Mouse (Mus musculus) megakaryocyte, embryonic 14.5 days (primary cell): ENCODE measurements at regions not wholly inside any gene's neighbourhood (a gene's known extent, or its start where the extent isn't known, plus 50 kb on each side); places are given as distances from the start of the nearest gene placed in this dataset.

Experiments used
- H3K27me3 ChIP-seq: replicated peaks from 2 replicates; pipeline ENCODE3; 2012; ENCODE audit warnings: inconsistent platforms
- H3K36me3 ChIP-seq: replicated peaks from 2 replicates; pipeline ENCODE3; 2012; ENCODE audit warnings: low read length, inconsistent platforms, mixed read lengths
- H3K4me1 ChIP-seq: 2 replicates; pipeline ENCODE4 v1.6.1; 2012; ENCODE audit warnings: inconsistent platforms
- H3K4me3 ChIP-seq: replicated peaks from 2 replicates; pipeline ENCODE3; 2012; ENCODE audit warnings: moderate library complexity, mild to moderate bottlenecking, inconsistent platforms
- H3K9me3 ChIP-seq: 2 replicates; pipeline ENCODE4 v1.6.1; 2012; ENCODE audit warnings: inconsistent platforms
- FLI1 ChIP-seq: IDR thresholded peaks from 2 replicates; pipeline ENCODE4 v1.6.1; 2012; ENCODE audit warnings: low read length, inconsistent platforms, mixed read lengths
- GATA1 ChIP-seq: IDR thresholded peaks from 3 replicates; pipeline ENCODE4 v1.6.1; 2012; ENCODE audit warnings: mixed read lengths, low read length, inconsistent platforms, borderline replicate concordance

GRCm38 (mm10) chr3:133624079-133624875 lies 79.3 kb upstream of the Tet2 start:
- TF ChIP-seq FLI1, result no peak
- TF ChIP-seq GATA1, result no peak
- Histone ChIP-seq H3K9me3 (no peaks in the 10 kb centered on the region), H3K27me3 (no peaks in the 10 kb centered on the region), H3K36me3 (no peaks in the 10 kb centered on the region), H3K4me3 (no peak overlapping the region), H3K4me1 (peaks cover 51% of the 10 kb centered on the region)

- Histone ChIP-seq H3K9me3 (no peaks in the 10 kb centered on the region), H3K27me3 (no peaks in the 10 kb centered on the region), H3K36me3 (no peaks in the 10 kb centered on the region), H3K4me3 (no peak overlapping the region), H3K4me1 (peaks cover 51% of the 10 kb centered on the region)
- no peak for TF ChIP-seq GATA1
- no peak for TF ChIP-seq FLI1
Measured at GRCm38 (mm10) chr3:133625046-133625445, 80.1 kb upstream of the Tet2 start.

DNA sequence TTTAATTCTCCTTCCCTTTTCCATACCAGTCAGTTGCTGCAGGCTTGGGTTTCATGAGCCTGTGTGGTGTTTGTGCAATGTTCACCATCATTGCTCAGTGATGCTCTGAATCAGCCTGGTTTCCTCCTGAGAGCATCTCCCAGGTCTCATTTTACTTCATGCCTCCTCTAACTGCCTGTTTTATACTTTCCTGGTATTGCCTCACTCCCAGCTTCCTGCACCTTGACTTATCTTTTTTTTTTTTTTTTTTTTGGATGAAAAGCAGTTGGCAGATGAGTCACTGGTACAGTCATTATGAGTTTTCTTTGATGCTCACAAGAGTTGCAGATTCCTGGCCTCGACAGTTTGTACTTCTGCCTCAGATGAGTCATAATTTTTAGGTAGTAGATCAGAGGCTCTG lies 81.5 kb upstream of the Tet2 start:
- no peaks in the 10 kb centered on the region for H3K9me3 ChIP-seq
- no peak overlapping the region for H3K4me3 ChIP-seq
- H3K36me3 ChIP-seq, result no peaks in the 10 kb centered on the region
- peaks cover 51% of the 10 kb centered on the region for H3K4me1 ChIP-seq
- no peaks in the 10 kb centered on the region for H3K27me3 ChIP-seq
- TF ChIP-seq GATA1 (no peak), FLI1 (no peak)

DNA sequence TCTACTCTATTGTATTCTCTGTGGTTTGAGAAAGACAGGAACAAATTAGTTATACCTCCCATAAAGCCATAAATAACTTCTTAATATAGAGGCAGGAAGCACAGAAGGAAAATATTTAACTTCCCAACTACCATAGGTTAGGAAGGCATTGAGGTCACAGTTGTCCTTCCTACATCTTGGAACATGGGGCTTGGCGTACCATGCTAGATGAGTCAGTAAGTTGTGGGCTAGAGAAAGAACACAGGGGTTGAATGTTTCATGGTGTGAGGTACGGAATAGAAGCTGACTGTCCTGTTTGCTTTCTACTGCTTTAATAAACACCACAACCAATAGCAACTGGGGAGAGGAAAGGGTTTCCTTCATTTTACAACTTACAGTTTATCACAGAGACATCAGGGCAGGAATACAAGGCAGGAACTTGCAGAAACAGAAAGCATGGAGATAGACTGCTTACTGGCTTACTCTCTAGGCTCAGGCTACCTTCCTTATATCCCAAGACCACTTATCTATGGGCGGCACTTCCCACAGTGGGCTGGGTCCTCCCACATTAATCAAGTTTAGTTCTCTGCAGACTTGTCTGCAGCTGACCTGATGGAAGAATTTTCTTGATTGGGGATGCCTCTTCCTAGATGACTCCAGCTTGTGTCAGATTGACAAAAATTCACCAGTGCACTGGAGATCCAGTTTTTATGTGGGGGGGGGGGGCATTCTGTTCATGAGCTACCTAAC lies 82.3 kb upstream of the Tet2 start:
- no peaks in the 10 kb centered on the region for H3K27me3 ChIP-seq
- TF ChIP-seq GATA1 (no peak), FLI1 (no peak)
- peaks cover 49% of the 10 kb centered on the region for H3K4me1 ChIP-seq
- peak overlapping the region; percentile 42 for H3K4me3 ChIP-seq
- H3K36me3 ChIP-seq, result no peaks in the 10 kb centered on the region
- H3K9me3 ChIP-seq, result no peaks in the 10 kb centered on the region

- no peak overlapping the region for H3K4me3 ChIP-seq
- no peaks in the 10 kb centered on the region for H3K9me3 ChIP-seq
- no peaks in the 10 kb centered on the region for H3K36me3 ChIP-seq
- peaks cover 11% of the 10 kb centered on the region for H3K4me1 ChIP-seq
- H3K27me3 ChIP-seq, result no peaks in the 10 kb centered on the region
- no peak for TF ChIP-seq GATA1
- TF ChIP-seq FLI1, result no peak
Measured at GRCm38 (mm10) chr3:133634306-133634705, 89.4 kb upstream of the Tet2 start.

DNA sequence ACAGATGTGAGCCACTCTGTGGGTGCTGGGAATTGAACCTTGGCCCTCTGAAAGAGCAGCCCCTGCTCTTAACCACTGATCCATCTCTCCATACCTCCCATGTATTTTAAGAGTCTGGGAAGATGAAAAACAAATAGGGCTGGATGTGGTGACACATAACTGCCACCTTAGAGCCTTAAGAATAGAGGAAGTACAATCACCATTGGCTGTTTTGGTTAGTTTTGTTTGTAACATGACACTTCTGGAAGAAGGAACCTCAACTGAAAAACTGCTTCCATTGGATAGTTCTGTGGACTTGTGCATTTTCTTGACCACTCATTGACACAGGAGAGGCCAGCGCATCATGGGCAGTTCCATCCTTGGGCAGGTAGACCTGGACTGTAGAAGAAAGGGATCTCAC lies 100.7 kb upstream of the Tet2 start:
- Histone ChIP-seq H3K4me1 (no peaks in the 10 kb centered on the region), H3K36me3 (no peaks in the 10 kb centered on the region), H3K9me3 (no peaks in the 10 kb centered on the region), H3K4me3 (no peak overlapping the region), H3K27me3 (no peaks in the 10 kb centered on the region)
- TF ChIP-seq FLI1 (no peak), GATA1 (no peak)

DNA sequence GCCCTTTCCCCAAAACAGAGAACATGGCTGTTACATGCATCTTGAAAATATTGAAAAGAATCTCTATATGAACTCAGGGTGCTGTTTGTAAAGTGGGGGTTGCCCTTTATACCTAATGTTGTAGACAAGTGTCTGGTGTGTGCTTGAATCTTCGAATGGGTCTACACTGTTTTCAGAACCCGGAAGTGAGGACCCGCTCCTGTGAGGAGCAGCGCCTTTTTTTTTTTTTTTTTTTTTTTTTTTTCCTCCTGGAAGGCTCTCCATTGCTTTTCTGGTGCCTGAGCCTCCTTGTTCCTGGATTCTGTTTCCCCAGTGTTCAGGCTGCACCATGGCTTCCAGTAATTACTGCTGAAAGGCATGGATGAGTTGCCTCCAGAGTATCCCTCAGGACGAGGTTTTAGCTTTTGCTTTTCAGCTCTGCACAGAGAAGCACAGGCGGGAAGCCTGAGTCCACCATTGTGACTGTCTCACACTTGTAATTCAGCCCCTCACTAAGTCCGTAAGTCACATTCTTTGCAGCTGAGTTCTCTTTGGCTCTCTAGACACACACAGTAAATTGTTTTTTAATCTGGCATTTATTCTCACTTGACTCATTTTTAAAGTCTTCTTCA lies 101.6 kb upstream of the Tet2 start:
- Histone ChIP-seq H3K4me3 (no peak overlapping the region), H3K27me3 (no peaks in the 10 kb centered on the region), H3K36me3 (no peaks in the 10 kb centered on the region), H3K9me3 (no peaks in the 10 kb centered on the region), H3K4me1 (no peaks in the 10 kb centered on the region)
- TF ChIP-seq GATA1 (no peak), FLI1 (no peak)

- Histone ChIP-seq H3K4me1 (no peaks in the 10 kb centered on the region), H3K9me3 (peaks cover 8% of the 10 kb centered on the region), H3K36me3 (no peaks in the 10 kb centered on the region), H3K4me3 (no peak overlapping the region), H3K27me3 (no peaks in the 10 kb centered on the region)
- TF ChIP-seq GATA1 (no peak), FLI1 (no peak)
Measured at GRCm38 (mm10) chr3:133650025-133650424, 105.1 kb upstream of the Tet2 start.

DNA sequence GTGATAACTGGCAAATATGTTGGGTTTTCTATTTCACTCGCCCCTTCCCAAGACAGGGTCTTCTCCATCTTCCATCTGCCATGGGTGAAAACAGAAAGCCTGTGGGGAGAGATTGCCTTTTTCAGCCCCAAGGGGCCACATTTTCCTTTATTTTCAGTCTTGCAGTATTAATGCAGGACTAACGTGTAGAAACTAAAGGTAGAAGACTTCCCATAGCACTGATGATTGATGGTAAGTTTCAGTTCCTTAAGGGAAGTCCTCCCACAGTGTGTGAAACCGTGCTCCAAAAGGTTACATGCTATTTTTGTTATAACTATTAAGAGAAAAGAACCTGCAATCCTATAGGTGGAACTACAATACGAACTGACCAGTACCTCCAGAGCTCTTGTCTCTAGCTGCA lies 107.1 kb upstream of the Tet2 start:
- H3K36me3 ChIP-seq, result no peaks in the 10 kb centered on the region
- H3K27me3 ChIP-seq, result no peaks in the 10 kb centered on the region
- no peaks in the 10 kb centered on the region for H3K4me1 ChIP-seq
- no peak overlapping the region for H3K4me3 ChIP-seq
- H3K9me3 ChIP-seq, result peaks cover 8% of the 10 kb centered on the region
- TF ChIP-seq GATA1 (no peak), FLI1 (no peak)

DNA sequence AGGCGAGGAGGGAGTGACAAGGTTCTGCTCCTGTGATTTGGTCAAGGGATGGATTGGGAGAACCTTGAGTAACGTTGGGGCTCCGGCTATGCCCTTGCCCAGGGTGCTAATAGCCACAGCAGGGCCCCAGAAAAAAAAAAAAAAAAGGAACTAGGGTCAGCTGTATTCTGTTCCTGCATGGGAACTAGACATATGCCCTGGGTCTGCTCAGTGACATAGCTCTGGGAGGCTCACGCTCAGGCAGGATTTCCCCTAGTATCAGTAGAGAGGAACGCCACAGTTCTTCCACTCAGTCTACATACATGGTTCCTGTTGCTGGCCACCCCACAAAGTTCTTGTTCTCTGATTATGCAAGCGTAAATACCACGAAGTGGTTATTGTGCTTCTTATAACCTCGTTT lies 114.8 kb upstream of the Tet2 start:
- no peak for TF ChIP-seq FLI1
- TF ChIP-seq GATA1, result no peak
- no peaks in the 10 kb centered on the region; the same call in 1 of the 2 replicates for H3K9me3 ChIP-seq
- no peaks in the 10 kb centered on the region for H3K27me3 ChIP-seq
- no peak overlapping the region for H3K4me3 ChIP-seq
- no peaks in the 10 kb centered on the region for H3K4me1 ChIP-seq
- no peaks in the 10 kb centered on the region for H3K36me3 ChIP-seq
